23 mouse cellular contexts compared by ENCODE assay signal in genomic region chr2:167080387-167080786, GRCm38 (mm10). TPM values are rescaled to one million over a fixed set of nuclear protein-coding genes. Genes with fewer than 3 reads are reported as not detected.
A peak's percentile ranks its signal among the peaks of the same experiment; 100 is the strongest.
DNase-seq lines count a peak whose midpoint lies in the region; ATAC-seq and TF ChIP-seq lines count a peak whose summit lies in the region.
"Had no signal": no experiment of that assay in that cellular context is flagged by ENCODE, and none has a peak within 500 bp of the region (broad histone marks: within the 10 kb centered on the region; RNA-seq: fewer than 3 reads in every experiment).

No protein-coding gene starts in this region.

- no peaks in the 10 kb centered on the region for H3K27me3 ChIP-seq in forebrain, embryonic 13.5 days
- H3K27me3 ChIP-seq in forebrain, embryonic 12.5 days, result no peaks in the 10 kb centered on the region
- no peaks in the 10 kb centered on the region for H3K27me3 ChIP-seq in embryonic facial prominence, embryonic 10.5 days (replicated peaks; ENCODE audit: low read depth, poor library complexity, severe bottlenecking)
- H3K27me3 ChIP-seq in embryonic facial prominence, embryonic 14.5 days (replicated peaks; ENCODE audit: control insufficient read depth, insufficient read depth, low read length), result no peaks in the 10 kb centered on the region
- H3K27me3 ChIP-seq: midbrain, embryonic 12.5 days; neural tube, embryonic 15.5 days; Patski had no signal

- ATAC-seq in forebrain, embryonic 13.5 days, result no peak
- no peak for ATAC-seq in forebrain, embryonic 12.5 days (ENCODE audit: low FRiP score)
- ATAC-seq in embryonic facial prominence, embryonic 14.5 days (ENCODE audit: low read depth), result no peak
- ATAC-seq: intestine, postnatal 0 days; liver, embryonic 12.5 days; liver, postnatal 0 days had no signal

- H3K36me3 ChIP-seq in forebrain, embryonic 13.5 days (ENCODE audit: poor library complexity, severe bottlenecking), result no peaks in the 10 kb centered on the region
- no peaks in the 10 kb centered on the region for H3K36me3 ChIP-seq in forebrain, embryonic 12.5 days (replicated peaks)
- no peaks in the 10 kb centered on the region for H3K36me3 ChIP-seq in embryonic facial prominence, embryonic 10.5 days (replicated peaks)
- no peaks in the 10 kb centered on the region for H3K36me3 ChIP-seq in embryonic facial prominence, embryonic 14.5 days (ENCODE audit: control insufficient read depth, insufficient read depth, low read length)
- H3K36me3 ChIP-seq: heart, embryonic 10.5 days; heart, embryonic 15.5 days; liver, embryonic 12.5 days; midbrain, embryonic 12.5 days; neural tube, embryonic 15.5 days had no signal

- no peak overlapping the region for H3K4me3 ChIP-seq in forebrain, embryonic 13.5 days
- no peak overlapping the region for H3K4me3 ChIP-seq in forebrain, embryonic 12.5 days (replicated peaks)
- no peak overlapping the region for H3K4me3 ChIP-seq in layer of hippocampus, adult 2 months
- H3K4me3 ChIP-seq in embryonic facial prominence, embryonic 10.5 days, result no peak overlapping the region
- H3K4me3 ChIP-seq in embryonic facial prominence, embryonic 14.5 days (ENCODE audit: low read depth, low read length), result no peak overlapping the region
- H3K4me3 ChIP-seq: heart, embryonic 10.5 days; heart, embryonic 15.5 days; liver, embryonic 12.5 days; megakaryocyte, embryonic 14.5 days; midbrain, embryonic 12.5 days; neural tube, embryonic 15.5 days had no signal

- peaks cover 25% of the 10 kb centered on the region for H3K4me1 ChIP-seq in forebrain, embryonic 13.5 days
- peaks cover 25% of the 10 kb centered on the region for H3K4me1 ChIP-seq in forebrain, embryonic 12.5 days
- peaks cover 43% of the 10 kb centered on the region for H3K4me1 ChIP-seq in embryonic facial prominence, embryonic 10.5 days
- peaks cover 16% of the 10 kb centered on the region; the same call in 1 of the 2 replicates for H3K4me1 ChIP-seq in embryonic facial prominence, embryonic 14.5 days (ENCODE audit: control insufficient read depth, insufficient read depth, low read length)

- 86% methylated on average over 3 of the region's 3 CpGs for WGBS in forebrain, embryonic 13.5 days
- WGBS in forebrain, embryonic 12.5 days, result 89% methylated on average over 3 of the region's 3 CpGs
- 84% methylated on average over 3 of the region's 3 CpGs for WGBS in embryonic facial prominence, embryonic 10.5 days
- WGBS in embryonic facial prominence, embryonic 14.5 days, result 69% methylated on average over 3 of the region's 3 CpGs

- H3K9me3 ChIP-seq in forebrain, embryonic 13.5 days (replicated peaks), result no peaks in the 10 kb centered on the region
- H3K9me3 ChIP-seq in forebrain, embryonic 12.5 days, result no peaks in the 10 kb centered on the region
- H3K9me3 ChIP-seq in embryonic facial prominence, embryonic 10.5 days, result no peaks in the 10 kb centered on the region
- H3K9me3 ChIP-seq in embryonic facial prominence, embryonic 14.5 days (ENCODE audit: control insufficient read depth, low read length), result no peaks in the 10 kb centered on the region
- H3K9me3 ChIP-seq: heart, embryonic 10.5 days; heart, embryonic 15.5 days; liver, embryonic 12.5 days; midbrain, embryonic 12.5 days; neural tube, embryonic 15.5 days had no signal

- no peak for TF ChIP-seq CTCF in layer of hippocampus, adult 2 months (conservative IDR thresholded peaks at IDR 0.05)

- H3K27ac ChIP-seq in forebrain, embryonic 13.5 days, result peak overlapping the region; percentile 59; the same call in 1 of the 2 replicates
- no peak overlapping the region for H3K27ac ChIP-seq in forebrain, embryonic 12.5 days
- H3K27ac ChIP-seq in layer of hippocampus, adult 2 months, result peak overlapping the region; percentile 94
- H3K27ac ChIP-seq in embryonic facial prominence, embryonic 10.5 days (replicated peaks), result peak overlapping the region; percentile 69; the same call in 1 of the 2 replicates
- peak overlapping the region; percentile 75; the same call in 1 of the 2 replicates for H3K27ac ChIP-seq in embryonic facial prominence, embryonic 14.5 days (replicated peaks; ENCODE audit: low read depth, low read length)
- H3K27ac ChIP-seq: heart, embryonic 15.5 days; liver, embryonic 12.5 days; stomach, postnatal 0 days had no signal

- no peak overlapping the region for H3K9ac ChIP-seq in forebrain, embryonic 13.5 days
- no peak overlapping the region for H3K9ac ChIP-seq in forebrain, embryonic 12.5 days
- H3K9ac ChIP-seq in embryonic facial prominence, embryonic 14.5 days (ENCODE audit: low read depth, low read length), result no peak overlapping the region
- H3K9ac ChIP-seq: heart, embryonic 15.5 days; hindbrain, embryonic 14.5 days; liver, embryonic 12.5 days; liver, postnatal 0 days; midbrain, embryonic 12.5 days; neural tube, embryonic 15.5 days had no signal

- no peak overlapping the region for H3K4me2 ChIP-seq in forebrain, embryonic 13.5 days
- H3K4me2 ChIP-seq in forebrain, embryonic 12.5 days, result no peak overlapping the region
- H3K4me2 ChIP-seq in embryonic facial prominence, embryonic 14.5 days (ENCODE audit: low read depth, low read length), result no peak overlapping the region
- H3K4me2 ChIP-seq: heart, embryonic 15.5 days; hindbrain, embryonic 14.5 days; liver, embryonic 12.5 days; neural tube, embryonic 15.5 days had no signal

- DNase-seq in layer of hippocampus, adult 2 months (ENCODE audit: low spot score in 2 of 2), result no peak
- DNase-seq in layer of hippocampus, adult 11-12 months (ENCODE audit: low spot score), result no peak
- DNase-seq in embryonic facial prominence, embryonic 10.5 days (ENCODE audit: low spot score), result no peak
- DNase-seq in embryonic facial prominence, embryonic 14.5 days (ENCODE audit: low spot score), result no peak
- no peak for DNase-seq in testis, postnatal 10 days (ENCODE audit: low spot score)
- DNase-seq in ovary, postnatal 36 days (ENCODE audit: low spot score), result no peak
- DNase-seq: kidney, adult 9 months; kidney, postnatal 10 days; liver, postnatal 0 days; thymus, adult 2 months; thymus, postnatal 4 days had no signal

RNA-seq across cellular contexts. Expression of gene Znfx1, which starts 17.6 kb away (rescaled TPM):
- 5.6 and 6.2 TPM in 2 replicates for polyA plus RNA-seq in forebrain, embryonic 13.5 days (2015; fragmentation: Nextera tagmentation; extraction: Ambion mirVana)
- 8.5 and 9.2 TPM in 2 replicates for polyA plus RNA-seq in forebrain, embryonic 12.5 days (2016; fragmentation: Nextera tagmentation; extraction: Ambion mirVana)
- total RNA-seq in layer of hippocampus, adult 2 months (2021), result 10 to 100 TPM; 38.5 to 45.6 TPM
- 6.4 and 7.0 TPM in 2 replicates for polyA plus RNA-seq in embryonic facial prominence, embryonic 10.5 days (2016; fragmentation: Nextera tagmentation; extraction: Ambion mirVana)
- 9.5 and 10.2 TPM in 2 replicates for polyA plus RNA-seq in embryonic facial prominence, embryonic 14.5 days (2014; fragmentation: Nextera tagmentation; extraction: Ambion mirVana)
